Mouse (Mus musculus) effector memory CD4-positive, alpha-beta T cell, adult 5 months (primary cell): Measurements from ENCODE around the gene Hspa8. TPM values are rescaled to one million over a fixed set of nuclear protein-coding genes. Genes with fewer than 3 reads are reported as not detected.

Experiments
- polyA plus RNA-seq: library from polyadenylated mRNA; unstranded; fragments of 100-300 nt; shearing (Covaris generic); gene quantifications from one replicate; pipeline ENCODE4 v1.2.1, GENCODE M21; 2017

Hspa8 gene
- polyA plus RNA-seq, result 4,622 TPM

GRCm38 (mm10) chr9:40800675-40801612 is at the start of gene Hspa8:
Hspa8 (plus strand) TSS chr9:40800984.

Other genes with a start within 250 kb of the Hspa8 start
- not detected for gene Gm21915, start 130.4 kb upstream of the Hspa8 start, polyA plus RNA-seq
- not detected for gene Clmp, start 115.0 kb upstream of the Hspa8 start, polyA plus RNA-seq
- not detected for gene Bsx, start 73.1 kb downstream of the Hspa8 start, polyA plus RNA-seq
- not detected for gene Jhy, start 163.1 kb downstream of the Hspa8 start, polyA plus RNA-seq
- 11.4 TPM for gene Crtam, start 203.6 kb downstream of the Hspa8 start, polyA plus RNA-seq